Mouse (Mus musculus): Measurements from ENCODE around the gene Rgs18. TPM values are rescaled to one million over a fixed set of nuclear protein-coding genes. Genes with fewer than 3 reads are reported as not detected.

Rgs18 gene
- polyA plus RNA-seq (2015; fragmentation: Nextera tagmentation; extraction: Ambion mirVana), result 0.32 and 0.34 TPM in 2 replicates

GRCm38 (mm10) chr1:144775331-144775730 lies at the start of gene Rgs18:
TSS of gene Rgs18 (minus strand) at chr1:144775435.
- 87% methylated on average over 5 of the region's 5 CpGs for WGBS
- no peak within 1 kb of the TSS for H3K9ac ChIP-seq (replicated peaks)
- H3K36me3 ChIP-seq, result no peaks in the 10 kb centered on the region
- no peak within 1 kb of the TSS for H3K4me2 ChIP-seq (replicated peaks)
- ATAC-seq (replicated peaks), result no peak
- no peak within 1 kb of the TSS for H3K27ac ChIP-seq (replicated peaks)
- no peaks in the 10 kb centered on the region for H3K4me1 ChIP-seq
- H3K9me3 ChIP-seq, result no peaks in the 10 kb centered on the region
- H3K4me3 ChIP-seq, result no peak within 1 kb of the TSS
- no peaks in the 10 kb centered on the region for H3K27me3 ChIP-seq

- Histone ChIP-seq H3K4me3 (no peak overlapping the region), H3K9ac (replicated peaks) (no peak overlapping the region), H3K9me3 (no peaks in the 10 kb centered on the region), H3K36me3 (no peaks in the 10 kb centered on the region), H3K4me1 (no peaks in the 10 kb centered on the region), H3K27ac (replicated peaks) (no peak overlapping the region), H3K27me3 (no peaks in the 10 kb centered on the region), H3K4me2 (replicated peaks) (no peak overlapping the region)
- no peak for ATAC-seq (replicated peaks)
- 91% methylated on average over 1 of the region's 1 CpGs for WGBS
Measured at GRCm38 (mm10) chr1:144774394-144774793, 841 bp downstream of the Rgs18 start.

- no peak overlapping the region for H3K27ac ChIP-seq (replicated peaks)
- WGBS, result 66% methylated on average over 2 of the region's 2 CpGs
- no peak overlapping the region for H3K9ac ChIP-seq (replicated peaks)
- no peak overlapping the region for H3K4me3 ChIP-seq
- no peak overlapping the region for H3K4me2 ChIP-seq (replicated peaks)
- no peaks in the 10 kb centered on the region for H3K4me1 ChIP-seq
- no peaks in the 10 kb centered on the region for H3K9me3 ChIP-seq
- no peaks in the 10 kb centered on the region for H3K27me3 ChIP-seq
- H3K36me3 ChIP-seq, result no peaks in the 10 kb centered on the region
- no peak for ATAC-seq (replicated peaks)
Measured at GRCm38 (mm10) chr1:144766218-144766617, 9.0 kb downstream of the Rgs18 start.

DNA sequence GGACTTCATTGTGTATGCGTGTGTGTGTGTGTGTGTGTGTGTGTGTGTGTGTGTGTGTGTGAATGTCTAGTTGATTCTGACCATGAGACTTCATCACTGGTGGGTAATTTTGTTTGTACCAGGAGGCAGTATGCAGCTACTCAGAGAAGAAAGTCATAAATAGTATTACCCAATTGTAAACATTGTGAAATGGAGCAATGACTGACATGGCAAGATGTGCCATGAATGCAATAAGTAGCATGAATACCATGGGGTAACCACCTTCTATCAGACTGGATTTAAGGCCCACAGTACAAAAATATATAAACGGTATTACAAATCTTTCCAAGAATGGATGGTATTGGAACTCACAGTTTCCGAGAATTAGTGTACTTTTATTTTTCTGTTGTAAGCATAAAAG lies 14.4 kb downstream of the Rgs18 start:
- Histone ChIP-seq H3K4me2 (replicated peaks) (no peak overlapping the region), H3K36me3 (no peaks in the 10 kb centered on the region), H3K9ac (replicated peaks) (no peak overlapping the region), H3K27ac (replicated peaks) (no peak overlapping the region), H3K4me3 (no peak overlapping the region), H3K27me3 (no peaks in the 10 kb centered on the region), H3K4me1 (no peaks in the 10 kb centered on the region), H3K9me3 (no peaks in the 10 kb centered on the region)
- no peak for ATAC-seq (replicated peaks)
- 91% methylated on average over 3 of the region's 3 CpGs for WGBS

DNA sequence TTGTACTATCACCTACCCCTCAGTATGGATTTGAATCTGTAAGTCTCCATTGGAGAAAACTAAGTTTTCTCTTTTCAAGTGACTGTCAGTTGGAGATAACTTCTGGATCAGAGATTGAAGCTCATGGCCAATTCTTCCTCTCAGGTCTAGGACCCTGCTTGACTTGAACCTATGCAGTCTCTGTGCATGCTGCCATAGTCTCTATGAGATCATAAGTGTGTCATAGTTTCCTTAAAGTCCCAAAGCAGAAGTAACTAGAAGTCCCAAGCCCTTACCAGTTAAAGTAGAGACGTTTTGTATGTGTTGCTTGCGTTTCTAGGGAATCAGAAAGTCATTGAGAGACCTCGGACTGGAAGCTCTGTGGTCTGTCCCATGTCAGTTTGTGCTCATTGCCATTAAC lies 24.5 kb downstream of the Rgs18 start:
- Histone ChIP-seq H3K9ac (replicated peaks) (no peak overlapping the region), H3K4me2 (replicated peaks) (no peak overlapping the region), H3K27ac (replicated peaks) (no peak overlapping the region), H3K9me3 (no peaks in the 10 kb centered on the region), H3K36me3 (no peaks in the 10 kb centered on the region), H3K4me1 (no peaks in the 10 kb centered on the region), H3K4me3 (no peak overlapping the region), H3K27me3 (no peaks in the 10 kb centered on the region)
- WGBS, result 82% methylated on average over 3 of the region's 3 CpGs
- no peak for ATAC-seq (replicated peaks)

DNA sequence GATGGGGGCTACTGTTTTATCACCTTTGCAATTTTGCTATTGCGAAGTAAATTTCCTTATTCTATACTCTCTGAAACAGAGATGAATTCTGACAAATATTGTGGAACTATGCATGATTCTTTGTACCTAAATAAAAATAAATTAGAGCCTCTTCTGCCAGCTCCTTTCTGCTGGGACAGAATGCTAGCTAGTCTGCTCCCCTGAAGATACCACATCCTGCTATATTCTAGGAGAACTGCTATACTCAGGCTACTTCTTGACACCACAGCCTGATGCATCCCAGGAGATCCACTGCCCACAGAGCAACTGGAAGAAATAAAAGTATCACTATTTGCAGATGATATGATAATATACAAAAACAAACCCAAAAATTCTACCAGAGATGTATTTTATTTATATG lies 29.1 kb downstream of the Rgs18 start:
- Histone ChIP-seq H3K4me1 (no peaks in the 10 kb centered on the region), H3K9me3 (no peaks in the 10 kb centered on the region), H3K27me3 (no peaks in the 10 kb centered on the region), H3K36me3 (no peaks in the 10 kb centered on the region), H3K27ac (replicated peaks) (no peak overlapping the region), H3K4me3 (no peak overlapping the region), H3K9ac (replicated peaks) (no peak overlapping the region), H3K4me2 (replicated peaks) (no peak overlapping the region)
- 96% methylated on average over 1 of the region's 1 CpGs for WGBS
- no peak for ATAC-seq (replicated peaks)

DNA sequence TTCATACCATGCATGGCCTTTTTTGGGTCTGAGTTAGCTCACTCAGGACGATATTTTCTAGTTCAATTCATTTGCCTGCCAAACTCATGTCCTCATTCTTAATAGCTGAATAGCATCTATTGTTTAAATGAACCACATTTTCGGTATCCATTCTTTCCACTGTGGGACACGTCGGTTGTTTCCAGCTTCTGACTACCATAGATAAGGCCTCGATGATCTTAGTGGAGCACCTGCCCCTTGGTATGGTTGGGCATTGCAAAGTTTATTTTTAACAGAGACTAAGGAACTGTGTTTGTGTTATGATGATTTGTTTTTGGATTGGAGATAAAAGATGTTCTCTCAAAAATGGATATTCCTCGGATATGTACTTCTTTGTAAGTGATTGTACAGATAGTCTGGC lies 37.5 kb downstream of the Rgs18 start:
- no peaks in the 10 kb centered on the region for H3K9me3 ChIP-seq
- H3K36me3 ChIP-seq, result no peaks in the 10 kb centered on the region
- H3K9ac ChIP-seq (replicated peaks), result no peak overlapping the region
- no peaks in the 10 kb centered on the region for H3K4me1 ChIP-seq
- H3K4me2 ChIP-seq (replicated peaks), result no peak overlapping the region
- no peak for ATAC-seq (replicated peaks)
- no peaks in the 10 kb centered on the region for H3K27me3 ChIP-seq
- H3K27ac ChIP-seq (replicated peaks), result no peak overlapping the region
- H3K4me3 ChIP-seq, result no peak overlapping the region
- WGBS, result 74% methylated on average over 6 of the region's 6 CpGs

GRCm38 (mm10) chr1:144720736-144721135 lies 54.5 kb downstream of the Rgs18 start:
- Histone ChIP-seq H3K27me3 (no peaks in the 10 kb centered on the region), H3K9me3 (no peaks in the 10 kb centered on the region), H3K36me3 (no peaks in the 10 kb centered on the region), H3K4me1 (no peaks in the 10 kb centered on the region), H3K4me2 (replicated peaks) (no peak overlapping the region), H3K9ac (replicated peaks) (no peak overlapping the region), H3K4me3 (no peak overlapping the region), H3K27ac (replicated peaks) (no peak overlapping the region)
- ATAC-seq (replicated peaks), result no peak
- 77% methylated on average over 4 of the region's 4 CpGs for WGBS

DNA sequence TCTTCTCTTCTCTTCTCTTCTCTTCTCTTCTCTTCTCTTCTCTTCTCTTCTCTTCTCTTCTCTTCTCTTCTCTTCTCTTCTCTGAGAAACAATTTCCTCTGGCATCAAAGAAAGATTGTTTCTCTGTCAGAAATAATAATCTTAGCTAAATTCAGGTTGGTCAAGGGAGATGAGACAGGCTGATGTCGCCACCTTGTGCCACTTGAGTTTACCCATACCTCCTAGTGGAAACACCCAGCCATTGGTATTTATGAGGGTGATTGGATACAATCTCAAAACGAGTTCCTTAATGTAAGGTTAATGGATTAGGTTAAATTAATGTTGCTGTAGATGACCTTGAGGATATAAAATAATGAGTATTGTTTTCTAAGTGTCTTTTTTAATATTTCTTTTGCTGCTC lies 70.9 kb downstream of the Rgs18 start:
- Histone ChIP-seq H3K4me2 (replicated peaks) (no peak overlapping the region), H3K9ac (replicated peaks) (no peak overlapping the region), H3K4me1 (no peaks in the 10 kb centered on the region), H3K27ac (replicated peaks) (no peak overlapping the region), H3K36me3 (no peaks in the 10 kb centered on the region), H3K27me3 (no peaks in the 10 kb centered on the region), H3K4me3 (no peak overlapping the region), H3K9me3 (no peaks in the 10 kb centered on the region)
- 59% methylated on average over 2 of the region's 2 CpGs for WGBS
- ATAC-seq (replicated peaks), result no peak

Other genes starting within 250 kb of the Rgs18 start
- not detected in 2 replicates for gene Rgs21, start 207.8 kb downstream of the Rgs18 start, polyA plus RNA-seq (2015; fragmentation: Nextera tagmentation; extraction: Ambion mirVana)

Measured in forebrain, embryonic 15.5 days (tissue).